Mouse (Mus musculus) embryonic facial prominence, embryonic 13.5 days (tissue): ENCODE measurements around the gene Susd5. TPM values are rescaled to one million over a fixed set of nuclear protein-coding genes. Genes with fewer than 3 reads are reported as not detected.

Experiments
- ATAC-seq: fragments of 200-750 bp; cut with Nextera tagmentation; 2 replicates; pipeline ENCODE4 v1.8.0; 2017; ENCODE audit warnings: low read depth; ENCODE audit not compliant: insufficient number of reproducible peaks, insufficient read depth, low FRiP score, low TSS enrichment
- H3K27ac ChIP-seq: fragments of 300-500 bp; sonication (generic); 2 replicates; pipeline ENCODE4 v1.5.1; 2015; ENCODE audit warnings: moderate library complexity, mild to moderate bottlenecking, inconsistent platforms
- H3K27me3 ChIP-seq: fragments of 300-500 bp; sonication (generic); 2 replicates; pipeline ENCODE4 v1.6.1; 2015; ENCODE audit warnings: mild to moderate bottlenecking, inconsistent platforms
- H3K36me3 ChIP-seq: fragments of 300-500 bp; sonication (generic); 2 replicates; pipeline ENCODE4 v1.6.1; 2015; ENCODE audit warnings: mild to moderate bottlenecking, inconsistent platforms
- H3K4me1 ChIP-seq: fragments of 300-500 bp; sonication (generic); 2 replicates; pipeline ENCODE4 v1.6.1; 2015; ENCODE audit warnings: inconsistent platforms
- H3K4me2 ChIP-seq: fragments of 300-500 bp; sonication (generic); 2 replicates; pipeline ENCODE4 v1.6.1; 2015; ENCODE audit warnings: moderate library complexity, mild to moderate bottlenecking, inconsistent platforms
- H3K4me3 ChIP-seq: fragments of 300-500 bp; sonication (generic); 2 replicates; pipeline ENCODE4 v1.5.1; 2015; ENCODE audit warnings: mild to moderate bottlenecking, inconsistent platforms
- H3K9ac ChIP-seq: fragments of 300-500 bp; sonication (generic); 2 replicates; pipeline ENCODE4 v1.6.1; 2015; ENCODE audit warnings: mild to moderate bottlenecking, inconsistent platforms
- H3K9me3 ChIP-seq: fragments of 300-500 bp; sonication (generic); 2 replicates; pipeline ENCODE4 v1.6.1; 2016; ENCODE audit warnings: inconsistent platforms
- WGBS: fragments of 180-500 bp; shearing (Covaris S2); methylation state at CpG from one replicate; pipeline ENCODE4 v1.1.7; 2015; ENCODE audit warnings: mixed read lengths; 5-methylcytosine and 5-hydroxymethylcytosine counted together
- polyA plus RNA-seq: library from polyadenylated mRNA; unstranded; fragments of >200 nt; fragmentation: Nextera tagmentation; extraction: Ambion mirVana; gene quantifications from 2 replicates; pipeline ENCODE4 v1.2.1, GENCODE M21; 2015

The Susd5 gene
- 19.7 and 32.3 TPM in 2 replicates for polyA plus RNA-seq

GRCm38 (mm10) chr9:114057090-114057796, at the start of gene Susd5:
Gene Susd5 (plus strand): TSS chr9:114057140.
- peaks cover 47% of the 10 kb centered on the region for H3K27me3 ChIP-seq
- H3K36me3 ChIP-seq, result no peaks in the 10 kb centered on the region
- peak within 1 kb of the TSS; percentile 70 for H3K9ac ChIP-seq
- H3K4me3 ChIP-seq, result peak within 1 kb of the TSS; percentile 56
- peak within 1 kb of the TSS; percentile 90 for H3K4me2 ChIP-seq
- WGBS, result under 1% methylated on average over 60 of the region's 60 CpGs
- peak; percentile 66; the same call in 1 of the 2 replicates for ATAC-seq
- no peaks in the 10 kb centered on the region for H3K9me3 ChIP-seq
- H3K4me1 ChIP-seq, result peaks cover 10% of the 10 kb centered on the region
- no peak within 1 kb of the TSS for H3K27ac ChIP-seq

- ATAC-seq, result no peak
- H3K27me3 ChIP-seq, result no peaks in the 10 kb centered on the region
- H3K9me3 ChIP-seq, result no peaks in the 10 kb centered on the region
- no peak overlapping the region for H3K9ac ChIP-seq
- H3K27ac ChIP-seq, result no peak overlapping the region
- no peaks in the 10 kb centered on the region for H3K36me3 ChIP-seq
- no peak overlapping the region for H3K4me3 ChIP-seq
- H3K4me2 ChIP-seq, result no peak overlapping the region
- no peaks in the 10 kb centered on the region for H3K4me1 ChIP-seq
- 92% methylated on average over 9 of the region's 9 CpGs for WGBS
These were observed 49.0 kb upstream of the Susd5 start for GRCm38 (mm10) chr9:114007850-114008350.

GRCm38 (mm10) chr9:114009526-114009925, 47.4 kb upstream of the Susd5 start:
- no peaks in the 10 kb centered on the region for H3K9me3 ChIP-seq
- 51% methylated on average over 5 of the region's 5 CpGs for whole genome bisulfite sequencing
- no peak for ATAC-seq
- no peak overlapping the region for H3K4me2 ChIP-seq
- H3K9ac ChIP-seq, result no peak overlapping the region
- no peak overlapping the region for H3K27ac ChIP-seq
- no peaks in the 10 kb centered on the region for H3K27me3 ChIP-seq
- no peaks in the 10 kb centered on the region for H3K36me3 ChIP-seq
- no peak overlapping the region for H3K4me3 ChIP-seq
- no peaks in the 10 kb centered on the region for H3K4me1 ChIP-seq

GRCm38 (mm10) chr9:114011203-114011602, 45.7 kb upstream of the Susd5 start:
- Histone ChIP-seq H3K27ac (no peak overlapping the region), H3K9ac (no peak overlapping the region), H3K36me3 (no peaks in the 10 kb centered on the region), H3K9me3 (no peaks in the 10 kb centered on the region), H3K27me3 (no peaks in the 10 kb centered on the region), H3K4me3 (no peak overlapping the region), H3K4me1 (no peaks in the 10 kb centered on the region), H3K4me2 (no peak overlapping the region)
- ATAC-seq, result no peak
- WGBS, result 77% methylated on average over 18 of the region's 18 CpGs

- Histone ChIP-seq H3K9me3 (no peaks in the 10 kb centered on the region; the same call in 1 of the 2 replicates), H3K27ac (no peak overlapping the region), H3K27me3 (no peaks in the 10 kb centered on the region), H3K4me3 (no peak overlapping the region), H3K36me3 (no peaks in the 10 kb centered on the region), H3K4me2 (no peak overlapping the region), H3K4me1 (no peaks in the 10 kb centered on the region), H3K9ac (no peak overlapping the region)
- ATAC-seq, result no peak
- WGBS, result 75% methylated on average over 1 of the region's 1 CpGs
These were observed 42.9 kb upstream of the Susd5 start for GRCm38 (mm10) chr9:114014034-114014433.

GRCm38 (mm10) chr9:114015724-114016123, 41.2 kb upstream of the Susd5 start:
- Histone ChIP-seq H3K4me2 (no peak overlapping the region), H3K4me3 (no peak overlapping the region), H3K27me3 (no peaks in the 10 kb centered on the region), H3K9ac (no peak overlapping the region), H3K27ac (no peak overlapping the region), H3K36me3 (no peaks in the 10 kb centered on the region), H3K9me3 (no peaks in the 10 kb centered on the region; the same call in 1 of the 2 replicates), H3K4me1 (no peaks in the 10 kb centered on the region)
- 90% methylated on average over 4 of the region's 4 CpGs for WGBS
- no peak for ATAC-seq

GRCm38 (mm10) chr9:114016402-114016801, 40.5 kb upstream of the Susd5 start:
- WGBS, result 77% methylated on average over 4 of the region's 4 CpGs
- Histone ChIP-seq H3K9ac (no peak overlapping the region), H3K36me3 (no peaks in the 10 kb centered on the region), H3K27ac (no peak overlapping the region), H3K4me3 (no peak overlapping the region), H3K9me3 (no peaks in the 10 kb centered on the region; the same call in 1 of the 2 replicates), H3K4me1 (no peaks in the 10 kb centered on the region), H3K27me3 (no peaks in the 10 kb centered on the region), H3K4me2 (no peak overlapping the region)
- no peak for ATAC-seq

GRCm38 (mm10) chr9:114019012-114019762, 37.8 kb upstream of the Susd5 start:
- Histone ChIP-seq H3K4me1 (no peaks in the 10 kb centered on the region), H3K9me3 (no peaks in the 10 kb centered on the region; the same call in 1 of the 2 replicates), H3K27me3 (no peaks in the 10 kb centered on the region), H3K4me2 (no peak overlapping the region), H3K4me3 (no peak overlapping the region), H3K36me3 (no peaks in the 10 kb centered on the region), H3K27ac (no peak overlapping the region), H3K9ac (no peak overlapping the region)
- 82% methylated on average over 7 of the region's 7 CpGs for WGBS
- no peak for ATAC-seq

GRCm38 (mm10) chr9:114022141-114022540, 34.8 kb upstream of the Susd5 start:
- no peak overlapping the region for H3K4me3 ChIP-seq
- no peak overlapping the region for H3K4me2 ChIP-seq
- WGBS, result 35% methylated on average over 4 of the region's 4 CpGs
- no peaks in the 10 kb centered on the region for H3K27me3 ChIP-seq
- no peak overlapping the region for H3K27ac ChIP-seq
- H3K4me1 ChIP-seq, result peaks cover 10% of the 10 kb centered on the region
- H3K9ac ChIP-seq, result no peak overlapping the region
- ATAC-seq, result no peak
- H3K9me3 ChIP-seq, result no peaks in the 10 kb centered on the region; the same call in 1 of the 2 replicates
- no peaks in the 10 kb centered on the region for H3K36me3 ChIP-seq

GRCm38 (mm10) chr9:114025182-114025581, 31.8 kb upstream of the Susd5 start:
- no peak overlapping the region for H3K27ac ChIP-seq
- WGBS, result 40% methylated on average over 9 of the region's 9 CpGs
- no peak for ATAC-seq
- no peaks in the 10 kb centered on the region for H3K36me3 ChIP-seq
- H3K4me2 ChIP-seq, result peak overlapping the region; percentile 83
- 0 out of 2 replicates have a peak overlapping the region, but pooled peaks have one; percentile 7 for H3K9ac ChIP-seq
- no peak overlapping the region for H3K4me3 ChIP-seq
- no peaks in the 10 kb centered on the region for H3K9me3 ChIP-seq
- peaks cover 10% of the 10 kb centered on the region for H3K4me1 ChIP-seq
- no peaks in the 10 kb centered on the region for H3K27me3 ChIP-seq

GRCm38 (mm10) chr9:114025846-114026245, 31.1 kb upstream of the Susd5 start:
- peaks cover 10% of the 10 kb centered on the region for H3K4me1 ChIP-seq
- H3K9ac ChIP-seq, result peak overlapping the region; percentile 76
- 8% methylated on average over 8 of the region's 8 CpGs for WGBS
- peak overlapping the region; percentile 83 for H3K4me2 ChIP-seq
- H3K27me3 ChIP-seq, result no peaks in the 10 kb centered on the region
- H3K27ac ChIP-seq, result no peak overlapping the region
- no peak for ATAC-seq
- peak overlapping the region; percentile 73 for H3K4me3 ChIP-seq
- H3K9me3 ChIP-seq, result no peaks in the 10 kb centered on the region
- H3K36me3 ChIP-seq, result no peaks in the 10 kb centered on the region
